Mouse (Mus musculus) heart, postnatal 0 days (tissue): ENCODE measurements around the gene Btbd16.
A peak's percentile ranks its signal among the peaks of the same experiment; 100 is the strongest.

ENCODE experiments used
- CTCF ChIP-seq: IDR thresholded peaks from 2 replicates; pipeline ENCODE4 v1.5.1; 2016; ENCODE audit warnings: antibody characterized with exemption, control low read depth, low read depth
- EP300 ChIP-seq: IDR thresholded peaks from 2 replicates; pipeline ENCODE4 v1.6.1; 2016; ENCODE audit warnings: antibody characterized with exemption, low read depth

DNA sequence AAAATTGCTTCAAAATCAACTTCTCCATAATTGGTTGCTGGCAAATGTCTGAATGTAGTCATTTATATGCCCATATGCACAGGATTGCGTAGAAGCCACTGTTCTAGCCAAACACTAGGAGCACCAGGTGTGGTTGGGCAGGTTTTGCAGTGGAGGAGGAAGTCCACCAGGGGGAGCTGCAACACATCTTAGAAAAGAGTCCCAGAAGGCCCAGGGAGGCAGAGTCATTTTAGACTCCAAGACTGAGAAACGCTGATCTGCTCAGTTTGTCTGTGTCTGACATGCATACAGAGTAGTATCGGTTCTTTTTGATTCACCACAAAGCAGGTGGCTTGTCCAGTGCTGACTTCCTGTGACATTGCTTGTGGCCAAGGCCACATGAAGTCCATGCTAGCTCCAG lies 3.2 kb upstream of the Btbd16 start:
- no peak for TF ChIP-seq EP300
- peak; percentile 88 for TF ChIP-seq CTCF
